Mouse (Mus musculus) mouse embryonic stem cell (cell line): Measurements from ENCODE around the gene Olfr1335.
"Not testable (repeated sequence)": the region's sequence is repeated elsewhere in the genome, so short reads cannot be mapped to it uniquely, and the experiment has no call there.

Source experiments
- in situ Hi-C, 2 experiments: fragments of 300-500 bp; cut with MboI; formaldehyde crosslinking; loops; 1 replicate in 1 of 2; 3 replicates in 1 of 2; pipeline ENCODE4 v1.14.3; 2019 to 2020; ENCODE audit warnings: low sequenced_read_pairs in 2 of 2, low pct_unique_long_range_greater_than_20kb in 1 of 2, mixed read lengths in 1 of 2; ENCODE audit not compliant: unreplicated experiment in 1 of 2

Olfr1335 gene

GRCm38 (mm10) chr4:118809844-118810243 lies at the start of gene Olfr1335:
Gene Olfr1335 (minus strand): TSS chr4:118809944.
- in situ Hi-C loops: no loop called here

- in situ Hi-C loops: no loop called here
These were observed 26.4 kb upstream of the Olfr1335 start, which contains the start of gene Olfr1333 for GRCm38 (mm10) chr4:118836179-118836578. Gene Olfr1333 (minus strand): TSS chr4:118836279.

- in situ Hi-C loops: no loop called here
These were observed 9.2 kb upstream of the Olfr1335 start for GRCm38 (mm10) chr4:118818921-118819320.

GRCm38 (mm10) chr4:118792796-118793195 lies 16.9 kb downstream of the Olfr1335 start:
- in situ Hi-C loops: not testable (repeated sequence)

- in situ Hi-C loops: no loop called here
These were observed 27.3 kb downstream of the Olfr1335 start, which contains the start of gene Olfr1337 for GRCm38 (mm10) chr4:118782486-118782885. Gene Olfr1337 (minus strand): TSS chr4:118782586.
